Mouse (Mus musculus): ENCODE results near the gene Commd6. TPM values are rescaled to one million over a fixed set of nuclear protein-coding genes. Genes with fewer than 3 reads are reported as not detected.

The Commd6 gene
- total RNA-seq (2023), result 41.7 to 57.8 TPM (median 49.7 TPM) in 4 replicates

GRCm38 (mm10) chr14:101640153-101640843, at the start of gene Commd6:
Gene Commd6 (minus strand): TSS chr14:101640686.

GRCm38 (mm10) chr14:101653581-101654525, 13.4 kb upstream of the Commd6 start, which contains the start of gene Uchl3:
Gene Uchl3 (plus strand): TSS chr14:101653967.

GRCm38 (mm10) chr14:101608519-101609368, 31.7 kb downstream of the Commd6 start, which contains the start of gene Tbc1d4:
Gene Tbc1d4 (minus strand): TSS chr14:101609191.

Other genes starting within 250 kb of the Commd6 start
- 0.30 to 1.4 TPM (median 0.73 TPM) in 4 replicates for gene Tbc1d4, start 31.5 kb downstream of the Commd6 start, total RNA-seq (2023)
- gene Uchl3, start 13.3 kb upstream of the Commd6 start, total RNA-seq (2023), result 52.8 to 63.4 TPM (median 56.8 TPM) in 4 replicates
- not detected in 4 replicates for gene Gm9922, start 89.1 kb upstream of the Commd6 start, total RNA-seq (2023)
- gene Lmo7, start 89.3 kb upstream of the Commd6 start, total RNA-seq (2023), result 0.27 to 2.2 TPM (median 0.90 TPM) in 4 replicates